ENCODE assay signal across 20 mouse cellular contexts in genomic region chrX:52757164-52757563, GRCm38 (mm10). TPM values are rescaled to one million over a fixed set of nuclear protein-coding genes. Genes with fewer than 3 reads are reported as not detected.
DNase-seq lines count a peak whose midpoint lies in the region; ATAC-seq lines count a peak whose summit lies in the region.
"Had no signal": no experiment of that assay in that cellular context is flagged by ENCODE, and none has a peak within 500 bp of the region (broad histone marks: within the 10 kb centered on the region; RNA-seq: fewer than 3 reads in every experiment).

No protein-coding gene starts in this region.

- DNase-seq in CD4-positive, CD25-positive, alpha-beta regulatory T cell, adult 2 months (ENCODE audit: low read depth, low spot score), result peak; percentile 56
- DNase-seq in T-cell, adult 2 months (ENCODE audit: low spot score), result peak; percentile 57
- peak; percentile 65 for DNase-seq in induced T-regulatory cell, adult 2 months (ENCODE audit: low read depth)
- peak; percentile 3 to 21 for DNase-seq in natural killer cell, adult 2 months (ENCODE audit: low spot score in 2 of 2)
- no peak for DNase-seq in gastrocnemius, postnatal 4 days (ENCODE audit: low spot score in 2 of 2)
- DNase-seq in cerebellum, postnatal 14 days, result no peak
- no peak for DNase-seq in urinary bladder, postnatal 4 days (ENCODE audit: low spot score in 2 of 2)
- DNase-seq: adrenal gland, adult 8-10 months; adrenal gland, postnatal 36 days; cerebellum, adult 8-10 months; cerebellum, postnatal 25 days; forebrain, postnatal 0 days; gastrocnemius, postnatal 36 days; heart, adult 2 months had no signal

- ATAC-seq in frontal cortex, adult (ENCODE audit: low TSS enrichment), result no peak
- ATAC-seq: forebrain, embryonic 13.5 days; forebrain, postnatal 0 days; hindbrain, embryonic 16.5 days; intestine, embryonic 16.5 days; Patski had no signal

RNA-seq across cellular contexts. Expression of gene Ccdc160, which starts 33.8 kb away (rescaled TPM):
- under 1 TPM; 0.18 to 0.34 TPM for total RNA-seq in gastrocnemius, postnatal 4 days (2021)
- total RNA-seq: CH12.LX had no signal

Comparison
In these comparisons a context has a peak if more than half of its experiments do, and no peak if none do; other contexts are left out.
1. DNase-seq: peak in CD4-positive, CD25-positive, alpha-beta regulatory T cell, adult 2 months (single experiment), T-cell, adult 2 months (single experiment), induced T-regulatory cell, adult 2 months (single experiment) and natural killer cell, adult 2 months (2 of 2); none in gastrocnemius, postnatal 4 days (0 of 2), cerebellum, postnatal 14 days (0 of 2) and urinary bladder, postnatal 4 days (0 of 2).